Mouse (Mus musculus): ENCODE data around the gene Sarnp.

DNA sequence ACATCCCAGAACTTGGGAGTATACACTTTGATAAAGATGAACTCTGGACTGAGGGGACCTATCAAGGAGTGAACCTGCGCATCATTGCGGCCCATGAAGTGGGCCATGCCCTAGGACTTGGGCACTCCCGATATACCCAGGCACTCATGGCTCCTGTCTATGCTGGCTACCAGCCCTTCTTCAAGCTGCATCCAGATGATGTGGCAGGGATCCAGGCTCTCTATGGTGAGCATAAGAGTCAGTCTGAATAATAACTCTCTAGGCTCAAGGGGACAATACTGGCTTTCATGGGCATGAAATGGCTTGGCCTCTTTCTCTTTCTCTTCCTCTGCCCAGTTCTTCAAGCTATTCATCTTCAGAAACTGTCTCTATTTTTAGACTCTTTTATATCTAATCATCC, 21.6 kb upstream of the Sarnp start:
- TF ChIP-seq EP300 (IDR thresholded peaks at IDR 0.05; ENCODE audit: low read depth) (no peak), CTCF (IDR thresholded peaks at IDR 0.05; ENCODE audit: low read depth) (no peak)
